Mouse (Mus musculus): ENCODE data around the gene Gal3st1. TPM values are rescaled to one million over a fixed set of nuclear protein-coding genes. Genes with fewer than 3 reads are reported as not detected.

The Gal3st1 gene
- total and polyA plus RNA-seq, 3 experiments = 0.08 TPM; not detected in 2

DNA sequence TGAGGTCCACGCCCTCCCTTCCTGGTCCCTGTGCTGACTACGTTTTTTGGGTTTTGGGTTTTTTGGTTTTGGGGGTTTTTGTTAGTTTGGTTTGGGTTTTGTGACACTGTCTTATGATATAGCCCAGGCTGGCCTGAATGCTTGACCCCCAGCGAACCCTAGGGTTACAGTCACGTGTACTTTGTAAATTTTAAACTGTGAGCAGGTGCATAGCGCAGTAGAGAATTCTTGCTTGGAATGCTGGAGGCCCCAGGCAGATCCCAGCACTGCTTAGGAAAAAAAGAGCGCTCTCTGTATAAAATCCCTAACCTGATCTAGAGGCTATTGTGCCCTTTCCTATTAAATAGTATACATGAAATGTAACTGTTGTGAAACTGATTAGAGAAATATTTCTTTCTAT is 9.7 kb downstream of the Gal3st1 start:
- no peak overlapping the region for H3K4me3 ChIP-seq (replicated peaks in 1 of 3; ENCODE audit: low read depth in 2 of 3, low read length in 2 of 3, poor library complexity in 1 of 3)
- no peak overlapping the region for H3K27ac ChIP-seq (ENCODE audit: insufficient read depth, low read depth)
- H3K4me1 ChIP-seq (ENCODE audit: control insufficient read depth in 1 of 2, insufficient read depth in 2 of 2) = peaks cover 7 to 9% of the 10 kb centered on the region in 2 experiments
- H3K79me2 ChIP-seq (replicated peaks; ENCODE audit: control insufficient read depth, extremely low read depth, insufficient read depth, poor library complexity, severe bottlenecking) = no peaks in the 10 kb centered on the region
- no peak for DNase-seq (ENCODE audit: extremely low read depth)
- H3K9ac ChIP-seq (ENCODE audit: insufficient read depth, low read depth) = no peak overlapping the region
- no peaks in the 10 kb centered on the region for H3K9me3 ChIP-seq (replicated peaks; ENCODE audit: low read length)
- H3K4me2 ChIP-seq (ENCODE audit: insufficient read depth, low read depth, poor library complexity, severe bottlenecking) = no peak overlapping the region
- H3K27me3 ChIP-seq (replicated peaks) = peaks cover 2% of the 10 kb centered on the region
- H3K36me3 ChIP-seq (replicated peaks in 1 of 2; ENCODE audit: control insufficient read depth in 1 of 2, insufficient read depth in 1 of 2, low read length in 1 of 2) = no peaks in the 10 kb centered on the region
- in situ Hi-C loops (cut with MboI; ENCODE audit: low pct_ligation_motif_present, low pct_unique_long_range_greater_than_20kb, low sequenced_read_pairs) = no loop called here
- dilution Hi-C loops (cut with MboI; ENCODE audit: extremely low pct_ligation_motif_present, extremely low pct_unique_long_range_greater_than_20kb, low sequenced_read_pairs) = no loop called here
- TF ChIP-seq ELF1 (IDR thresholded peaks at IDR 0.05; ENCODE audit: low read depth, low read length) = no peak
- no peak for TF ChIP-seq ZC3H11A (IDR thresholded peaks at IDR 0.05; ENCODE audit: low read depth, low read length)
- TF ChIP-seq RCOR1 (conservative IDR thresholded peaks at IDR 0.05; ENCODE audit: low read depth, low read length) = no peak
- no peak for TF ChIP-seq CTCF (conservative IDR thresholded peaks at IDR 0.05 in 1 of 2, IDR thresholded peaks at IDR 0.05 in 1 of 2; ENCODE audit: low read depth in 2 of 2, low read length in 2 of 2)
- no peak for TF ChIP-seq GABPA (IDR thresholded peaks at IDR 0.05; ENCODE audit: insufficient replicate concordance, low read depth, low read length)
- TF ChIP-seq HCFC1 (IDR thresholded peaks at IDR 0.05; ENCODE audit: low read depth, low read length) = no peak

DNA sequence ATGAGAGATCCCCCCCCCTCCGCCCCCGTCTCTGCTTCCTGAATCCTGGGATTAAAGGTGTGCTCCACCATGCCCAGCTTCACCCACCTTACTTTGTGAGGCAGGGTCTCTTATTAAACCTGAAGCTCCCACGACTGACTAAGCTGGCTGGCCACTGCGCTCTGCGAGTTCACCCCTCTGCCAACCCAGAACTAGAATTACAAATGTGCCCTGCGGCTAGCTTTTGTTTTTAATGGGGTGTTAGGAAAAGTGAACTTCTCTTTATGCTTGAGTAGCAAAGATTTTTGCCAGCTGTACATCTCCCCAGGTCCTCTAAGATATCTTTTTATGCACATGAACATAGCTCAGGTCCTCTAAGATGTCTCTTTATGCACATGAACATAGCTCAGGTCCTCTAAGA is 10.5 kb downstream of the Gal3st1 start:
- Histone ChIP-seq H3K4me2 (ENCODE audit: insufficient read depth, low read depth, poor library complexity, severe bottlenecking) (no peak overlapping the region), H3K27ac (ENCODE audit: insufficient read depth, low read depth) (no peak overlapping the region), H3K9me3 (replicated peaks; ENCODE audit: low read length) (peaks cover 3% of the 10 kb centered on the region), H3K9ac (ENCODE audit: insufficient read depth, low read depth) (no peak overlapping the region), H3K4me1 (ENCODE audit: control insufficient read depth in 1 of 2, insufficient read depth in 2 of 2) (peaks cover 7 to 9% of the 10 kb centered on the region in 2 experiments), H3K36me3 (replicated peaks in 1 of 2; ENCODE audit: control insufficient read depth in 1 of 2, insufficient read depth in 1 of 2, low read length in 1 of 2) (no peaks in the 10 kb centered on the region), H3K79me2 (replicated peaks; ENCODE audit: control insufficient read depth, extremely low read depth, insufficient read depth, poor library complexity, severe bottlenecking) (no peaks in the 10 kb centered on the region), H3K27me3 (replicated peaks) (peaks cover 2% of the 10 kb centered on the region), H3K4me3 (replicated peaks in 1 of 3; ENCODE audit: low read depth in 2 of 3, low read length in 2 of 3, poor library complexity in 1 of 3) (no peak overlapping the region)
- DNase-seq (ENCODE audit: extremely low read depth) = no peak
- in situ Hi-C loops (cut with MboI; ENCODE audit: low pct_ligation_motif_present, low pct_unique_long_range_greater_than_20kb, low sequenced_read_pairs) = no loop called here
- TF ChIP-seq ETS1 (conservative IDR thresholded peaks at IDR 0.05; ENCODE audit: low read depth, low read length) = no peak
- no peak for TF ChIP-seq MYC (IDR thresholded peaks at IDR 0.05; ENCODE audit: low read depth, low read length)
- TF ChIP-seq ELF1 (IDR thresholded peaks at IDR 0.05; ENCODE audit: low read depth, low read length) = no peak
- no peak for TF ChIP-seq RAD21 (IDR thresholded peaks at IDR 0.05; ENCODE audit: low read depth, low read length)
- no peak for TF ChIP-seq E2F4 (IDR thresholded peaks at IDR 0.05; ENCODE audit: insufficient replicate concordance, low read depth, low read length)
- TF ChIP-seq POLR2A (IDR thresholded peaks at IDR 0.05; ENCODE audit: low read depth, low read length) = no peak
- TF ChIP-seq POLR2AphosphoS2 (IDR thresholded peaks at IDR 0.05; ENCODE audit: low read depth, low read length) = no peak
- TF ChIP-seq JUND (conservative IDR thresholded peaks at IDR 0.05; ENCODE audit: low read depth, low read length) = no peak
- TF ChIP-seq MXI1 (IDR thresholded peaks at IDR 0.05; ENCODE audit: low read depth, low read length) = no peak
- TF ChIP-seq USF1 (IDR thresholded peaks at IDR 0.05; ENCODE audit: low read depth, low read length) = no peak
- TF ChIP-seq MAFK (IDR thresholded peaks at IDR 0.05; ENCODE audit: insufficient replicate concordance, low read length) = no peak
- TF ChIP-seq CHD1 (IDR thresholded peaks at IDR 0.05; ENCODE audit: low read depth, low read length) = no peak
- TF ChIP-seq NRF1 (IDR thresholded peaks at IDR 0.05; ENCODE audit: low read depth, low read length) = no peak
- TF ChIP-seq SMC3 (IDR thresholded peaks at IDR 0.05; ENCODE audit: low read depth, low read length) = no peak
- no peak for TF ChIP-seq ZKSCAN1 (IDR thresholded peaks at IDR 0.05; ENCODE audit: borderline replicate concordance, low read depth, low read length)
- no peak for TF ChIP-seq USF2 (conservative IDR thresholded peaks at IDR 0.05; ENCODE audit: low read depth, low read length)
- TF ChIP-seq EP300 (IDR thresholded peaks at IDR 0.05; ENCODE audit: low read length) = no peak
- dilution Hi-C loops (cut with MboI; ENCODE audit: extremely low pct_ligation_motif_present, extremely low pct_unique_long_range_greater_than_20kb, low sequenced_read_pairs) = no loop called here
